Mouse (Mus musculus) embryonic facial prominence, embryonic 15.5 days (tissue): Measurements from ENCODE around the gene Thegl. TPM values are rescaled to one million over a fixed set of nuclear protein-coding genes. Genes with fewer than 3 reads are reported as not detected.
"Not testable (repeated sequence)": the region's sequence is repeated elsewhere in the genome, so short reads cannot be mapped to it uniquely, and the experiment has no call there.

Experiments
- ATAC-seq: fragments of 200-750 bp; cut with Nextera tagmentation; 2 replicates; pipeline ENCODE4 v1.8.0; 2017; ENCODE audit warnings: low read depth, moderate TSS enrichment; ENCODE audit not compliant: insufficient number of reproducible peaks, low FRiP score, low TSS enrichment
- H3K27ac ChIP-seq: fragments of 300-500 bp; sonication (generic); replicated peaks from 2 replicates; pipeline ENCODE4 v1.5.1; 2015; ENCODE audit warnings: mild to moderate bottlenecking, inconsistent platforms
- H3K27me3 ChIP-seq: fragments of 300-500 bp; sonication (generic); 2 replicates; pipeline ENCODE4 v1.6.1; 2015; ENCODE audit warnings: inconsistent platforms
- H3K36me3 ChIP-seq: fragments of 300-500 bp; sonication (generic); 2 replicates; pipeline ENCODE4 v1.6.1; 2015; ENCODE audit warnings: mild to moderate bottlenecking, inconsistent platforms
- H3K4me1 ChIP-seq: fragments of 300-500 bp; sonication (generic); 2 replicates; pipeline ENCODE4 v1.6.1; 2015; ENCODE audit warnings: inconsistent platforms
- H3K4me2 ChIP-seq: fragments of 300-500 bp; sonication (generic); replicated peaks from 2 replicates; pipeline ENCODE4 v1.6.1; 2015; ENCODE audit warnings: mild to moderate bottlenecking, inconsistent platforms
- H3K4me3 ChIP-seq: fragments of 300-500 bp; sonication (generic); replicated peaks from 2 replicates; pipeline ENCODE4 v1.5.1; 2015; ENCODE audit warnings: mild to moderate bottlenecking, inconsistent platforms
- H3K9ac ChIP-seq: fragments of 300-500 bp; sonication (generic); 2 replicates; pipeline ENCODE4 v1.6.1; 2015; ENCODE audit warnings: inconsistent platforms
- H3K9me3 ChIP-seq: fragments of 300-500 bp; sonication (generic); replicated peaks from 2 replicates; pipeline ENCODE4 v1.6.1; 2016; ENCODE audit warnings: inconsistent platforms
- WGBS: fragments of 180-500 bp; shearing (Covaris S2); methylation state at CpG from one replicate; pipeline ENCODE4 v1.1.7; 2015; 5-methylcytosine and 5-hydroxymethylcytosine counted together
- polyA plus RNA-seq: library from polyadenylated mRNA; unstranded; fragments of >200 nt; fragmentation: Nextera tagmentation; extraction: Ambion mirVana; gene quantifications from 2 replicates; pipeline ENCODE4 v1.2.1, GENCODE M21; 2015

Thegl gene
- polyA plus RNA-seq, 1 experiment from 2014 or later: 1.2 TPM

GRCm38 (mm10) chr5:77001192-77001591, 14.6 kb upstream of the Thegl start:
- peaks cover 44% of the 10 kb centered on the region for H3K36me3 ChIP-seq
- no peaks in the 10 kb centered on the region for H3K4me1 ChIP-seq
- no peak overlapping the region for H3K9ac ChIP-seq
- H3K9me3 ChIP-seq: no peaks in the 10 kb centered on the region
- H3K27ac ChIP-seq: no peak overlapping the region
- no peaks in the 10 kb centered on the region for H3K27me3 ChIP-seq
- no peak overlapping the region for H3K4me2 ChIP-seq
- ATAC-seq: no peak
- H3K4me3 ChIP-seq: no peak overlapping the region
- WGBS: 91% methylated on average over 17 of the region's 17 CpGs

GRCm38 (mm10) chr5:77004051-77004821, 11.6 kb upstream of the Thegl start, which contains the start of gene Arl9:
Arl9 (plus strand) TSS chr5:77004055.
- Histone ChIP-seq H3K36me3 (peaks cover 18% of the 10 kb centered on the region), H3K9me3 (no peaks in the 10 kb centered on the region)

DNA sequence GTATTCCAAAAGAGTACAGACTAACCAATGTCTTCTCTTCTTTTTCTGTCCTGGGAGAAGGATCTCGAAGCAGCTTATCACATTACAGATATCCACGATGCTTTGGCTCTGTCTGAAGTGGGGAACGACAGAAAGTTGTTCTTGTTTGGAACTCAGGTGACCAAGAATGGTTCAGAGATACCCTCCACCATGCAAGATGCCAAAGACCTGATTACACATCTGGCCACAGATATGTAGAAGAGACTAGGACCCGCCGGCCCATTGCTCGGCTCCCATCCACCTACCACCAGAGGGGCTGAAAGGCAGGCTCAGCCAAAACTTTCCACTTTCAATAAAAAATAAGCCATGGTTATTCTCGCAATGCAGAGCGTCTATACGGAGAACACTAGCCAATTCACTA, 5.5 kb upstream of the Thegl start:
- Histone ChIP-seq H3K9me3 (no peaks in the 10 kb centered on the region), H3K4me2 (no peak overlapping the region), H3K36me3 (no peaks in the 10 kb centered on the region), H3K27me3 (no peaks in the 10 kb centered on the region), H3K4me1 (no peaks in the 10 kb centered on the region), H3K27ac (no peak overlapping the region), H3K9ac (no peak overlapping the region), H3K4me3 (no peak overlapping the region)
- no peak for ATAC-seq
- 86% methylated on average over 9 of the region's 9 CpGs for WGBS

More at GRCm38 (mm10) chr5:77004051-77004821, 11.6 kb upstream of the Thegl start, which contains the start of gene Arl9:
- no peaks in the 10 kb centered on the region for H3K4me1 ChIP-seq
- no peak within 1 kb of the TSS for H3K27ac ChIP-seq
- no peak within 1 kb of the TSS for H3K4me2 ChIP-seq
- WGBS: 91% methylated on average over 6 of the region's 6 CpGs
- H3K4me3 ChIP-seq: no peak within 1 kb of the TSS
- no peaks in the 10 kb centered on the region for H3K27me3 ChIP-seq
- H3K9ac ChIP-seq: no peak within 1 kb of the TSS
- no peak for ATAC-seq

- no peaks in the 10 kb centered on the region for H3K9me3 ChIP-seq
- no peaks in the 10 kb centered on the region for H3K27me3 ChIP-seq
- H3K4me2 ChIP-seq: no peak overlapping the region
- no peaks in the 10 kb centered on the region for H3K36me3 ChIP-seq
- WGBS: 62% methylated on average over 3 of the region's 3 CpGs
- H3K27ac ChIP-seq: no peak overlapping the region
- peaks cover 1% of the 10 kb centered on the region; the same call in 1 of the 2 replicates for H3K4me1 ChIP-seq
- no peak overlapping the region for H3K9ac ChIP-seq
- ATAC-seq: no peak
- no peak overlapping the region for H3K4me3 ChIP-seq
Observed at GRCm38 (mm10) chr5:77011082-77011481, 4.7 kb upstream of the Thegl start.

- ATAC-seq: no peak
- H3K4me1 ChIP-seq: peaks cover 4% of the 10 kb centered on the region; the same call in 1 of the 2 replicates
- H3K4me2 ChIP-seq: no peak overlapping the region
- no peaks in the 10 kb centered on the region for H3K36me3 ChIP-seq
- WGBS: 67% methylated on average over 3 of the region's 3 CpGs
- H3K27ac ChIP-seq: no peak overlapping the region
- no peaks in the 10 kb centered on the region for H3K27me3 ChIP-seq
- no peak overlapping the region for H3K4me3 ChIP-seq
- no peak overlapping the region for H3K9ac ChIP-seq
- H3K9me3 ChIP-seq: no peaks in the 10 kb centered on the region
Observed at GRCm38 (mm10) chr5:77013171-77013570, 2.7 kb upstream of the Thegl start.

DNA sequence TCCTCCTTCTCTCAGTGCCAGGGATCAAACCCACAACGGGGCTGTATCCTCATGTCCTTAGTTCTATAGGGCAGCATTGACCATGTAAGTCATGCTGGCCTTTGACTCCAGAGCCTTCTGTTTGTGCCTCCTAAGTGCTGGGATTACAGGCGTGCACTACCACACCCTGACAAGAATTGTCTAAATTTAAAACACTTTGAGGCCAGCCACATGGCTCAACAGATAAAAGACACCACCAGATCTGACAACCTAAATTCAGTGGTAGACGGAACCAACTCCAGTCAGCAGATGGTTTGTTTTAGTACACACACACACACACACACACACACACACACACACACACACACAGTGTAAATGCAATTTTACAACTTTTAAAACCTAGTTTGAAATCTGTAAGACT, 12.2 kb downstream of the Thegl start:
- H3K9ac ChIP-seq: no peak overlapping the region
- H3K4me1 ChIP-seq: no peaks in the 10 kb centered on the region
- H3K4me3 ChIP-seq: no peak overlapping the region
- no peak overlapping the region for H3K4me2 ChIP-seq
- H3K27ac ChIP-seq: no peak overlapping the region
- ATAC-seq: no peak
- H3K27me3 ChIP-seq: no peaks in the 10 kb centered on the region
- H3K36me3 ChIP-seq: no peaks in the 10 kb centered on the region
- no peaks in the 10 kb centered on the region for H3K9me3 ChIP-seq
- 62% methylated on average over 3 of the region's 3 CpGs for WGBS

- Histone ChIP-seq H3K36me3 (no peaks in the 10 kb centered on the region), H3K27me3 (no peaks in the 10 kb centered on the region), H3K4me1 (no peaks in the 10 kb centered on the region), H3K4me3 (no peak overlapping the region), H3K4me2 (no peak overlapping the region), H3K9ac (no peak overlapping the region), H3K9me3 (no peaks in the 10 kb centered on the region), H3K27ac (no peak overlapping the region)
- 75% methylated on average over 5 of the region's 5 CpGs for WGBS
- no peak for ATAC-seq
Observed at GRCm38 (mm10) chr5:77029735-77030134, 13.9 kb downstream of the Thegl start.

DNA sequence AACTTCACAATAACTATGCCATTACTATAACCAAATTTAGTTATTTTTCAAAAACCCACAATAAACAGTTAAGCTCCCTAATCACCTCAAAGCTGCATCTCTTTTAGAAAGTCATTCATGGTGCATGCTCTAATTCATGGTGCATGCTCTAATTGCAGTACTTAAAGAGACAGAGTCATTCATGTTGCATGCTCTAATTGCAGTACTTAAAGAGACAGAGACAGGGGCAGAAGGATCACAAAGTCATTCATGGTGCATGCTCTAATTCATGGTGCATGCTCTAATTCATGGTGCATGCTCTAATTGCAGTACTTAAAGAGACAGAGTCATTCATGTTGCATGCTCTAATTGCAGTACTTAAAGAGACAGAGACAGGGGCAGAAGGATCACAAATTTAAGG, 19.3 kb downstream of the Thegl start:
- not testable (repeated sequence) for H3K27me3 ChIP-seq, H3K9me3 ChIP-seq, H3K36me3 ChIP-seq, H3K27ac ChIP-seq, H3K4me1 ChIP-seq, H3K4me2 ChIP-seq, ATAC-seq, H3K9ac ChIP-seq, H3K4me3 ChIP-seq

DNA sequence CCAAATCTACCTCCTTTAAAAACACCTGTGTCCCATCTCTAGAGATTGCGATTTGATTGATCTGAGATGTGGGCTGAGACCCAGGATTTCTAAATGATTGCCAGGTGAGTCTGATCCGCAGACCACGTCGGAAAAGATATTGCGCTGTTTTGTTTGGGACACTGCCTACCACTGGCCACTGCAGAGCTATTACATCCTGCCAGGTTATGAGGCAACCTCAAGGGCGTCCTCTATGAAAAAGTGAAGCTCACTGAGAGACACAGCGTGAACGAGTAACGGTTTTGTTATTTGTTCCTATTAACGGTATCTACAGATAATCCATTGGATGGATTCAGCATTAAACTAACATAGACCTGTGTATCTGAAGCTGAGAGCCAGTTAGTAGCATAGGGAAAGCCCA, 22.6 kb downstream of the Thegl start:
- H3K36me3 ChIP-seq: no peaks in the 10 kb centered on the region
- H3K9me3 ChIP-seq: no peaks in the 10 kb centered on the region
- no peak for ATAC-seq
- 80% methylated on average over 10 of the region's 10 CpGs for WGBS
- no peak overlapping the region for H3K27ac ChIP-seq
- no peaks in the 10 kb centered on the region for H3K4me1 ChIP-seq
- no peak overlapping the region for H3K9ac ChIP-seq
- H3K4me2 ChIP-seq: no peak overlapping the region
- H3K27me3 ChIP-seq: no peaks in the 10 kb centered on the region
- H3K4me3 ChIP-seq: no peak overlapping the region

DNA sequence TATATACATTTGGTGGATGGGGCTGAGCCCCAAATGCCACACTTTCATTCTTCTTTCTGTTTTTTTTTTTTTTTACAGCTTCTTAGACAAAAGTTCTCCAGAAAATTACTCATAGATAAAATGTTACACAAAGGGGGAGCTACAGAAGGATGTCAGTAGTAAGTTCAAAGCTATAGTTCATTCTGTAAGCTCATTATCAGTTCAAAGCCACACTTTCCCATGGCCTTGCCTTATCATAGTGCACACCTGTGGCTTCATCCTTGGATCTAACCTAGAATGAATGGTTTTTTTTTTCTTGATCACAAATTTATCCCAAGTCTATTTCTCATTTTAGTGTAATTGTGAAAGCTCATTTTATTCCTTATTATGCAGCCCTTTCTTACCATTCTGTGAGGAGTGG, 23.6 kb downstream of the Thegl start:
- H3K27me3 ChIP-seq: no peaks in the 10 kb centered on the region
- H3K4me2 ChIP-seq: no peak overlapping the region
- no peak overlapping the region for H3K27ac ChIP-seq
- no peaks in the 10 kb centered on the region for H3K4me1 ChIP-seq
- H3K9ac ChIP-seq: no peak overlapping the region
- H3K4me3 ChIP-seq: no peak overlapping the region
- no peaks in the 10 kb centered on the region for H3K9me3 ChIP-seq
- H3K36me3 ChIP-seq: no peaks in the 10 kb centered on the region
- ATAC-seq: no peak

DNA sequence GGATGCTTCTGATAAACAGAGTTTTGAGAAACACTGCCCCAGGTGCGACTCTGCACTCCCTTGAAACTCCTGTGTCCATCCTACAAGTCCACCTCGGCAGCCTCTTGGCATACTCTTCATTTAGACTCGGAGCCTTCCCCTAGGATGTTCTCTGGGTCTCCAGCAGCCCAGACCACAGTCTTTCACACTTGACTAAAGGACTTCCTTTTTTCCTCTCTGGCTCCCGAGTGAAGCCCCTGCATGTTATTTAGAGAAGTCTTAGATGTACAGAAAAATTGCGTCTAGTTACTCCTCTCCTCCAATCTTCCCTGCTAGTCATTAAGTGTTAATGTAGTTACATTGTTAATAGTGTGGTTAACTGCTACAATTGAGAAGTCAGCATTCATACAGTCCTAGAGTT, 28.5 kb downstream of the Thegl start:
- H3K9ac ChIP-seq: no peak overlapping the region
- no peaks in the 10 kb centered on the region for H3K9me3 ChIP-seq
- no peak for ATAC-seq
- H3K27me3 ChIP-seq: no peaks in the 10 kb centered on the region
- no peak overlapping the region for H3K27ac ChIP-seq
- H3K4me3 ChIP-seq: no peak overlapping the region
- no peaks in the 10 kb centered on the region for H3K4me1 ChIP-seq
- H3K36me3 ChIP-seq: no peaks in the 10 kb centered on the region
- no peak overlapping the region for H3K4me2 ChIP-seq
- 66% methylated on average over 5 of the region's 5 CpGs for WGBS

DNA sequence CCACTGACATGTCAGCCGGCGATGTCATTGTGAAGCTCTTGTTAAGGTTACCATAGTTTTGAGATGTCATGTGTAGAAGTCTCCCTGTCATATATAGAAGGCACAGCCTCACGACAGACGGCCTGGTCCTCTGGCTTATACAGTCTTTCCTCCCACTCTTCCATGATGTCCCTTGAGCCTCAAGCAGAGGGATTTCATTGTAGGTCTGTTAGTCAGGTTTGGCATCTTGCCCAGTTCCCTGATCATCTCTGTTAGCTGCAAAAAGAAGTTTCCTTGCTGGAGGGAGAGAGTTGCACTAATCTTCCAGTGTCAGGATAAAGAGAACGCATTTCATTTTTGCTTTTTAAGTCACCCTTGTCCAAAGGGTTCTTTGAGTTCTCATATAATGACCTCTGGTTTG, 36.8 kb downstream of the Thegl start:
- no peak overlapping the region for H3K27ac ChIP-seq
- no peak overlapping the region for H3K9ac ChIP-seq
- H3K4me3 ChIP-seq: no peak overlapping the region
- no peaks in the 10 kb centered on the region for H3K36me3 ChIP-seq
- H3K27me3 ChIP-seq: no peaks in the 10 kb centered on the region
- no peaks in the 10 kb centered on the region for H3K9me3 ChIP-seq
- ATAC-seq: no peak
- no peak overlapping the region for H3K4me2 ChIP-seq
- 86% methylated on average over 5 of the region's 5 CpGs for WGBS
- H3K4me1 ChIP-seq: no peaks in the 10 kb centered on the region
